Mouse (Mus musculus) spleen, embryonic (tissue): ENCODE results near the gene Zfp511.

ENCODE experiments used
- CTCF ChIA-PET: fragments of 350-600 bp; sonication (Branson Sonifier 250); formaldehyde crosslinking; loops from one replicate; lab custom pipeline; 2022; lab: Charles Lee

Zfp511 gene

DNA sequence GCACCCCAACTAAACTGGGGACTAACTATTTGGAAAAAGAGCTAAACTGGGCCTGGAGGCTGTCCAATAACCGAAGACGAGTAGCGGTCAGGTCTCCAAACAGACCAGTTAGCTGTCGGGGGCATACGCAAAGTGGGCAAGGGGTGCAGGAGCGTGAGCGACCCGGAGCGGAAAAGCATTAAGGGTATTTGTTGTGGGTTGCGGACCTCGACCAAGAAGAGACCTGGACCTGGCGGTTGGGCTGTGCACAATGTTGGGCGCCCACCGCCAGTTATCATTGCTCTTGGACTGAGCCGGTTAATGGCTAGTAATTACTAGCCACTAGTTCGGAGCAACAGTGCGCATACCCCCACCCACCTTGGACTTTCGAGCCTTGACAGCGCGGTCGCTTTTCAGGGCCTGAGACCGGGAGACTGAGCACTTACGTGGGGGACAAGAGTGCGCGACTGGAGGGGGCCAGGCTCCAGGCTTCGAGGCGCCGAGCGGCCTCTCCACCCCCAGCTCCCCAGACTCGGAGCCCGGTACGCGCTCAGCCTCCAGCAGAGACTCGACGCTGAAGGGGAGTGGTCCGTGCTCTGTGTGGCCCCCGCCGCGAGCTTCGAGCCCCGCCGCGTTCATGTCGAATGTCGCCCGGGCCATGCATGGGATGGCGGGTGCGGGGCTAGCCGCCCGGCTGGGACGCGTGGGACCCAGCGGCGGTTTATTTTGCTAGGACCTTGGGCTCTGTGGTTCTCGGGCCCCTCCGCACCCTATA, 12.3 kb downstream of the Zfp511 start, which contains the start of gene Msx3:
Gene Msx3, minus strand, starts transcription at position 729 of the 754 bp plus-strand sequence.
- CTCF ChIA-PET = no interaction called here

- CTCF ChIA-PET = no interaction called here
Measured at GRCm38 (mm10) chr7:140049115-140049689, 13.0 kb downstream of the Zfp511 start.

DNA sequence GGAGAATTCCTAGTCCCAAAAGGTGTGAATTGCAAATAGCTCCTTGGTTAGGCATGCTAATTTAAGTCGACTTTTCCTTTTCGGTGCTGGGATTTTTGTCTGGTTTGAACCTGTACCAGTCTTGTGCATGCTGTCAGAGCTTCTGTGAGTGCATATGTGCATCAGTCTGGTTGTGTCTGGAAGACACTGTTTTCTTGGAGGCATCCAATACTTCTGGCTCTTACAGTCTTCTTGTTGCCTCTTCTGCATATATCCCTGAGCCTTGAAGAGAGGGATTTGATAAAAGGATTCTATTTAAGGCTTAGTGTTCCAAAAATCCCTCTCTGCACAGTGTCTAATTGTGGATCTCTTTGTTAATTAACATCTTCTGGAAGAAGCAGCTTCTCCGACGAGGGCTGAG, 17.9 kb downstream of the Zfp511 start:
- CTCF ChIA-PET = no interaction called here

DNA sequence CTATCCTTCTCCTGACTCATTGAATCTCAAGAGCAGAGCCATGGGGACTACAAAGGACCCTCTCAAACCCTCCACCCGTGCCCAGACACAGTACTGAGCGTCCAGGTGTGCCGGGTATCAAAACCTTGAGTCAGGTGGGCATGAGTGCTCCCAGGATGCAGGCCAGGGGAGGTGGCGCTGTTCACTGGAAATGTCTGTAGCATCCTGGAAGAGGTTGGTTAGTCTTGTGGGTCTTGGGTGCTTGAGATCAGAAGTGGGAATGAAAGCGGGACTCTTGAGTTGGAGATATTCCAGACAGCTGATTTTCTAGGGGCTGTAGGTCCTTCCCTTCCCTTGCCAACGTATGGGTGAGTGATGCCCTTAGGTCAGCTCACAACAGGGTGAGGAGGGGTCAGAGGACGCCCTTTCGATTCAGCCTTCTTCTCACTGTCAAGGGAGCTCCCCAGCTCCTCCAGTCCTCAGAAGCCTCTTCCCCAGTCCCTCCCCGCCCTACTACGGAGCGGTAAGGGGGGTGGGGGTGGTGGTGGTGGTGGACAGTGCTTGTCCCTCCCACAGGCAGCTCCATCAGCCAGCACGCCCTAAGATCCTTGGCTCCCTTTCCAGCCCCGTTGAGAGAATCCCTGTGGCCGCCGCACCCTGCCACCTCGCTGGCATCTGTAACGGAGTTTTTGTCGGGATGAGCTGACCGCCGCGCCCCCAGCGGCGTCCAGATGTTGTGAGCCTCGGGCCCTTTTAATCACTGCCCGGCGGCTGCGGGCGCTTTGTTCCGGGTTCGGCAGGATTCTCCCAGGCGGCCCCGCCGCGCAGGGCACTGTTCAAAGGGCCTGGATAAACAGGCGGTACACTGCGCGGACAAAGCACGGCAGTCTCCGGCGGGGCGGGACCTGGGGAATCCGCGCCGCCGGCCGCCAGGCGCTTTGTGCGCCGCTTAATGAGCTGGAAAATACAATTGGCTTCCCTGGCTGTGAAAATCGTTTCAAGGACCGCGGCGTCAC, 21.5 kb downstream of the Zfp511 start:
- CTCF ChIA-PET = no interaction called here

- CTCF ChIA-PET = no interaction called here
Measured at GRCm38 (mm10) chr7:140058528-140058927, 22.3 kb downstream of the Zfp511 start.

DNA sequence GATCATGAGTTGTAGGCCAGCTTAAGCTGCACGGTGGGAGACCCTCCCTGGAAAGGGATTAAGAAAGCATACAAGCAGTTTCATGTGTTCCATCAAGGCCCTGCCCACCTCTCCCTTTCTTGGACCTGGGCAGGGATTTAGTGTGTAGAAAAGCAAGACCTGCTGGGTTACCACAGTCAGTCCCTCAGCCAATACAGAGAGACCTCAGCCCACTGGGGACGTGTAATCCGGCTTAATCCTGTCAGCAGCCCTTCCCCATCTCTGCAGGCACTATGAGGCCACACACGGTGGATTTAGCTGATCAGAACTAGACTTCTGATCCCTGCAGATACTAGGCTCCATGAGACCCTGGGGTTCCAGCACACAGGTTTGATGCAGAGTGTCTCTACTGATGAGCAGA, 23.4 kb downstream of the Zfp511 start:
- CTCF ChIA-PET = interaction anchor here (0.7 kb wide), 1 partner anchor 183 kb away, joined by 6 read pairs; no protein-coding TSS in a partner anchor

- CTCF ChIA-PET = no interaction called here
Measured at GRCm38 (mm10) chr7:140060936-140061831, 25.0 kb downstream of the Zfp511 start.

DNA sequence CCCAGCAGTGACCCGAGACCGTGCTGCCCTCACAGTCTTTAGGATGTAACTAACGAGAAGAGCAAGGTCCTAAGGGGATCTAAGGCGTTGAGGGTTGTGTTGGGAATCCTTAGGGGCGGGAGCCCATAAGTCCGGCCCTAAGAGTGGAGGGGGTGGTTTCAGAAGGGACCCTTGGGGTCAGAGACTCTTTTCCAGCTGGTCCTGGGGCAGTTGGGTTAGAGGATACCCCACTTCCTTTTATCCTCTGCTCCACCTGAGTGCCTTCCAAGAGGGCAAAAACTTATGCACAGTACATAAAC, 25.6 kb downstream of the Zfp511 start:
- CTCF ChIA-PET = no interaction called here

GRCm38 (mm10) chr7:140062307-140062706, 26.1 kb downstream of the Zfp511 start:
- CTCF ChIA-PET = no interaction called here

GRCm38 (mm10) chr7:140063092-140063491, 26.9 kb downstream of the Zfp511 start:
- CTCF ChIA-PET = interaction anchor here (0.6 to 0.8 kb wide), 3 partner anchors 10 to 140 kb away, joined by 3 to 4 read pairs (median 3); no protein-coding TSS in a partner anchor

DNA sequence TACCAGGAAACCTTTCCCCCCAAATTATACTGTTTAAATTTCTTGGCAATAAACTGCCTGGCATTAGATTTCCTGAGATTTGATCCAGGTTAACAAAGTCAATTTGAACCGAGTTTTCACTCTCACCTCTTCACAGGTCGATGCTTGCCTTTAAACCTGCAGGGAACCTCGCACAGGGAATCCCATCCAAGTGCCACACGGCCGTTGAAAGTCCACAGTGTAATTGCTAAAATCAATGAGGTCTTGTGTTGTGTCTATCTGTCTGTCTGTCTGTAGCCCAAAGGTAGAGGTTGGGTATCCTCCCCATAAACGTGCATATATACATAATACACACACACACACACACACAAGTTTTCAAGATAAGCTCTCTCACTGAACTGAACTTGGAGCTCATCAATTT, 31.2 kb downstream of the Zfp511 start:
- CTCF ChIA-PET = no interaction called here

DNA sequence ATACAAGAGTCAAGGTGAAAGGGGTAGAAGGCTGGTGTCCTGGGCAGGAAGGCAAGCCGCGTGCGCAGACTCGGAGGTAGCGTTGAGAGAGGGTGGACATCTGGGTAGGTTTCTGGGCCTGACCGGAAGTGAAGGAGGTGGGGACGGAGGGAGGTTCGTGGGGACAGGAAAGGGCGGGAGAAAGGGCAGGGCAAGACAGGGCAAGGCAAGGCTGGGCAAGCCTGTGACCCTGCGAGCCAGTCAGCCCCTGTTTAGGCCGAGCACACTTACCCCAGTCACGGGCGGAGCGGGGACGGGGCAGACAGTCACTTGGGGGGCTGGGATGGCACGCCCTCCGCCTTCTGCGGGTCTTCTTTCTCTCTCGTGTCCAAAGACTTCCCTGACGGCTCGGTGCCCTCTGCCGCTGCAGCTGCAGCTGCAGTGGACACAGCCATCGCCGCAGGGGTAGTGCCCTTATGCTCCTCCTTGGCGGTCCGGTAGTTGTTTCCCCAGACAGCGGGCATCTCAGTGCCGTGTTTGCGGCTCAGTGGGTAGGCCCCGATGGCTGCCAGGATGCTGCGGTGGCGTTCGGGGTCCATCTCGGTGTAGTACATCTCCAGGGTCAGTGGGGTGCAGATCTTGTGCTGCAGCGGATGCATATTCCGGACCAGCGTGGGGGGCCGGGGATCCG, 34.0 kb downstream of the Zfp511 start:
- CTCF ChIA-PET = no interaction called here

DNA sequence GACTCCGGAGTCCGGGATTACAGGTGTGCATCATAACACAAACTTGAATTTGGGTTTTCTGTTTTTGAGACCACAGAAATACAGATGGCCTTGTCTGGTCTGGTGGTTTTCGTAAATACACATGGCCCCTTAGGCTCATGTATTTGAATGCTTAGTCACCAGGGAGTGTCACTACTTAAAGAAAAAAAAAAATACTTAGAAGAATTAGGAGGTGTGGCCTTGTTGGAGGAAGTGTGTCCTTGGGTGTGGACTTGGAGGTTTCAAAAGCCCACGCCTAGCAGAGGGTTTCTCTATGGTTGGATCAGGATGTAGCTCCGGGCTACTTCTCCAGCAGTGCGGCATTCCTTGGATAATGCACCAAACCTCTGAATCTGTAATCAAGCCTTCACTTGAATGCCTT, 41.5 kb downstream of the Zfp511 start:
- CTCF ChIA-PET = no interaction called here

GRCm38 (mm10) chr7:140078711-140079110, 42.5 kb downstream of the Zfp511 start:
- CTCF ChIA-PET = no interaction called here

GRCm38 (mm10) chr7:140080503-140081156, 44.4 kb downstream of the Zfp511 start:
- CTCF ChIA-PET = no interaction called here

DNA sequence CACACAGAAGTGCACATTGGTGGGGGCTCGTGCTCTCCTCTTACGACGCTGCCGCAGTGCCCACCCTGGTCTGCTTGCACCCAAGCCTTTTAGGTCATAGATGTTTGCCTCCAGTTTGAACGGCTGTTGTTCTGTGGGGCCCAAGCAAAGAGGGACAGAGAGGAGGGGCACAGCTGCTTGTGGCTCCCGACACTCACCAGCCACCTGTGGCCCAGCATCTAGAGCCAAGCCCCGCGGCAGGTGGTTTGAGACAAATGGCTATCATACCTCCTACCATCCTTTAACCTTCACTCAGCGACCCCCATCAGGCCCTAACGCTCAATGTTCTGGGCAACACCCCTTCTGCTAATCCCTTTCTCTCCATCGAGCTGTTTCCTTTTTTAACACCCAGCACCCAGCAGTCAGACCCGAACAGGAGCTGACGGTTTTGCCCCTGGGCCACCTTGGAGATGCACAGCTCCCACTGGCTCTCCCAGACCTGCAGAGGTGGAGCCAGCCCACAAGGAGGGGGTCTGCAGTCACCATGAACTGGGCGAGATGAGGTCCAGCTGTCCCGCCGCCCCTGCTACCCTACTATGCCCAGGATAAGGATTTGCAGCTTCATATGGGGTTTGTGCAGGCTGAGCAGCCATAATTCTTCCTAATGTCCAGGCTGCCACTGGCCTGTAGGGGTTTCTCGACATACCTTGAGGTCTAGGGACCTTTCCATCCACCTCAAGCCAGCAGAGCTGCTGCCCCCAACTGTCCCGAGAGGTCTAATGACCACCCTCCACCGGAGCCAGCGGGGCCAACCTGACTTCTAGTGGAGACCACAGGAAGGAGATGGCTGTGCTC, 45.4 kb downstream of the Zfp511 start:
- CTCF ChIA-PET = no interaction called here

GRCm38 (mm10) chr7:140082242-140082678, 46.1 kb downstream of the Zfp511 start, which contains the start of gene Caly:
Gene Caly (minus strand): TSS chr7:140082548.
- CTCF ChIA-PET = no interaction called here
